Mouse (Mus musculus): ENCODE measurements around the gene Myo10. TPM values are rescaled to one million over a fixed set of nuclear protein-coding genes. Genes with fewer than 3 reads are reported as not detected.

Myo10 gene
- total RNA-seq, 2 experiments from 2014 or later, result 71.0 to 72.9 TPM

DNA sequence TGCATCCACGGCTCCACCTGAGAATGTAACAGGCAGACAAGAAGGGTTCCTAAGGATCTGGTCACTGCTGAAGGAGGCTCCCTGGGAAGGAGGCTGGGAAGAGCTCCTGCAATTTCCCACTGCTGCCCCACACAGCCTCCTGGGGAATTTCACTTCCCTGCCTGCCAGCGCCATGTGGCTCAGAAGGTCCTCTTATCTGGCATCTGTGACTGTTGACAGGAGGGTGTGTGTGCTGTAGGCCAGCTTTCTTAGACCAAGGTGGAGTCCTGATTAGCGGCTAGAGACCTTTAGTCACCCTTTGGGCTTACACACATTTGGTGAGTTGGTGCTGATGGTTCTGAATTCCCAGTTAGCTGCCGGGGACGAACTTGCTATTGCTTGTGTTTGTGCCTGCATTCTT is 28.0 kb downstream of the Myo10 start:
- DNase-seq (ENCODE audit: low spot score in 2 of 2), result no peak

DNA sequence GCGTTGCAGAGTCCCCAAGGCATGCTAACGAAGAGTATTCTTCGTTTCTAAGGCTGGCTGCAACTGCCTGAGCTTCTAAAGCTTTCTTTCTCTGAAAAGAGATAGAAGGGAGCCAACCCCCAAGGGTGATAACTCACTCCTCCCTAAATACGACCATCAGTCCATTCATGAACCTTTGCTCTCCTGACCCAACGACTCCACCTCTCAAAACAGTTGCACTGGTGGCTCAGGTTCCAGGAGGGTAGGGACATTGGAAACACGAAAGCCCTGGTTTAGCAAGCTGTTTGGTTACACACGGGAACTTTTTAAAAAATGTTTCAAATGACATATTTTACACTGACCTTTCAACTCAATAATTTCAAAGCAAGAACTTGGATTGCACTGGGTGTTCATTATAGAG is 29.5 kb downstream of the Myo10 start:
- no peak for DNase-seq (ENCODE audit: low spot score in 2 of 2)

DNA sequence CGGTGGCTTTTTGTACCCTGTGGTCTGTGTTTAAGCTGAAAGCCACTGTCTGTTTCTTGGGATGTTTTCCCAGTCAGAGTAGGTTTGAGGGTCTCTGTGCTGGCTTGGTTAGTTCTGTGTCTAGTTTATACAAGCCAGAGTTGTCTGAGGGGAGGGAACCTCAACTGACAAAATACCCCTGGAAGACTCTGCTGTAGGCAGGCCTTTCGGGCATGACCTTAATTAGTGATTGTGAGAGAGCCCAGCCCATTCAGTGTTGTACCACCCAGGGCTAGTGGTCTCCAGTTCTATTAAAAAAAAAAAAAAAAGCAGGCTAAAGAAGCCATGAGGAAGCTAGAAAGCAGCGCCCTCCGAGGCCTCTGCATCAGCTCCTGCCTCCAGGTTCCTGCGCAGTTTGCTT is 30.0 kb downstream of the Myo10 start:
- DNase-seq (ENCODE audit: low spot score in 2 of 2), result no peak

DNA sequence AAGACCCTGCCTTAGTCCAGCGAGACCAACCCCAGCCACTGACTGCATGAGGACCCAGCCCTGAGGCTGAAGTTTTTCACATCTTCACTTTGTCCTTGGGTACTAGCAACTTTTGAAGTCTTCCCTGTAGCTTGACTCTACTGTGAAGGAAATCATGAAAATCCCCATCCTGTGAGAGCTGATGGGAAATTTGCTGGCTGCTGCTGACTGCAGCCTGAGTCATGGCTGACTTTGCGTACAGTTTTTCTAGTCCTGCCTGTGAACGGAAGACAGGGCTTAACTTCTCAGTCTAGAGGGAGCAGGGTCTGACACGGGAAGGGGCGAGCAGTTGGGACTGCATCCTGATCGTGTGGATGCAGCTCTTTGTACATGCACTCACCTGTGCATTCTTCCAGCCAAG is 30.6 kb downstream of the Myo10 start:
- DNase-seq (ENCODE audit: low spot score in 2 of 2), result no peak

DNA sequence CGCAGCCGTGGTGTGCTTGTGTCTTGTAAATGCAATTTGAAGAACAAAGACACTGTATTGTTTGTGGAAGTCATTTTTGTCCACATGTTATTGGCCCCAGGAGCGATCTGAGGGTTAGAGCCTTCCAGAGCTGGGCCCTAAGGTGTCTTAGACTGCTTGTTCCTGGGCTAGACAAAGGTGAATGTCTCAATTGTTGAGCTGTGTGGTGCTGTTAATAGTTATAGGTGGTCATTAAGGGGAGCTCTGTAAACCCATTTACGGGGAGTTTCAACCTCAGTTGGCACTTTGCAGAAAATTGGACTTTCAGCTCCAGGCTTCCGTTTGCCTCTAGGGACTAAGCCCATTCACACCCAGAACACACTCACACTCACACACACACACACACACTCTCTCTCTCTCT is 31.4 kb downstream of the Myo10 start:
- no peak for DNase-seq (ENCODE audit: low spot score in 2 of 2)

DNA sequence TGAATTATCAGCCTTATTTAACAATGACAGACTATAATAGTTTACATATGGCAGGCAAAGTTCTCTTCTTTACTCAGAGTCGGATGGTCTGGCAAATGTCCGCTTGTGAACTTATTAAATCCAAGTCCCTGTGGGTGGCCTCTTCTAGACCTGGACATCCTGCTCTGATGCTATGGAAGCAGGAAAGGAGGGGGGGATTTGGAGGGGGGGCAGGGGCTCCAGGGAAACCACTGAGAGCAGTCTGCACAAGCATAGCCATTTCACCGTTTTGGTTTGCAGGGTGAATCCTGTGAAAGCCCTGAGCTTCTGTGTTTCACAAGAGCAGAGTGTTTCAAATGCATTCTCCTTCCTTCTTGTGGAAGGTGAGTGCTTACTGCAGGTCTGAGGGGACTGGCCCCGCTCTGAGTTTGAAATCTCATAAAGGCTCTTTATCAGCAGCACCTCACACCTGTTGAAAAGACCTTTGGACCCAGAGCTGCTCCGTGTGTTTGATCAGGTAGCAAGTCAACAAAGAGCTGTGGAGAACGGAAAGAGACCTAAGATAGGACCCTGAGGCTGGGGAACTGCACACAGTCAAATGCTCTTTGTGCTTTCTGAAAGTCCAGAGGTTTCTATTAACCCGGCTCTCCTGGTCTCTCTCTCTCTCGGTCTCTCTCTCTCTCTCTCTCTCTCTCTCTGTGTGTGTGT is 40.7 kb downstream of the Myo10 start:
- no peak for DNase-seq (ENCODE audit: low spot score in 2 of 2)

DNA sequence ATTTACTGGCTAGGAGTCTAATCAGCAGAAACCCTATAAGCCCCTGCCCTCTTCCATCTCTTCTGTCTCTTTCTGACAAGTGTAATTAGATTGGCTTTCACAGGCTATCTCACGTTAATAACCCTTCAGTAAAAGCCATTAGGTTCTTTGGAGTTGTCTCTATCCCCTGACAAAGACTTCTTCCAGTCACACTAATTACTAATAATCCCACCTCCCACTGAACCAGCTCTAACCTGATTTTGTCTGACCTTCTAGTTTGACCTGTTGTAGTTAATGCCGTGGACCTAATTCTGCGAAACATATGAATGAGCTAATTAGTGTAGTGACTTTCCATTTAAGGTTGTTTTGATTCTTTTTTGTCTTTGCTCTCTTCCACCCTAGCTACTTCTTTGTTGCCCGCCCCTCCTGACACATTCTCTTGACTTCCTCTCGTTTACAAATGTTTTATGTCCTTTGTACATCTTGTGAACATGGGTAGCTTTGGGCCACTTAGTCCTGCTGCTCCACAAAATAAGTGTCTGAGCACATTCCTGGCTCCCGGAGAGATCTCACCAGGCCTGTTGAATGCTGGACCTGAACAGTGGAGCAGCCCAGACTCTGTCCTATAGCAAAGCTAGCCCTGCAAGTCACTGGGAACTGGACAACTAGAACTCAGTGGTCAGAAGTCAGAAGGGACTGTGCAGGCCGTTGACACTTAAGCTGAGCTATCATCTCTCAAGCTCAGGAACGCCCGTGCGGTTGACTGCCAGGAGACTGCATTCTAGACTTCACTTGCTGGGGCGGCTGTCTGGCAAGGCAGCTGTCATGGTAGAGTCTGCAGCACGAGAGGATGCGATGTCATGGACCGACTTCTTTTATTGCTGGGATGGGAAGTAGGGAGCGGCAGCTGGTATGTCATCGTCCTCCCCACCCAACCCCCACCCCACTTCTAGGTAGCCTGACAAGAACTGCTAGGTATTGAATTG is 47.2 kb downstream of the Myo10 start:
- DNase-seq (ENCODE audit: low spot score in 2 of 2), result no peak

DNA sequence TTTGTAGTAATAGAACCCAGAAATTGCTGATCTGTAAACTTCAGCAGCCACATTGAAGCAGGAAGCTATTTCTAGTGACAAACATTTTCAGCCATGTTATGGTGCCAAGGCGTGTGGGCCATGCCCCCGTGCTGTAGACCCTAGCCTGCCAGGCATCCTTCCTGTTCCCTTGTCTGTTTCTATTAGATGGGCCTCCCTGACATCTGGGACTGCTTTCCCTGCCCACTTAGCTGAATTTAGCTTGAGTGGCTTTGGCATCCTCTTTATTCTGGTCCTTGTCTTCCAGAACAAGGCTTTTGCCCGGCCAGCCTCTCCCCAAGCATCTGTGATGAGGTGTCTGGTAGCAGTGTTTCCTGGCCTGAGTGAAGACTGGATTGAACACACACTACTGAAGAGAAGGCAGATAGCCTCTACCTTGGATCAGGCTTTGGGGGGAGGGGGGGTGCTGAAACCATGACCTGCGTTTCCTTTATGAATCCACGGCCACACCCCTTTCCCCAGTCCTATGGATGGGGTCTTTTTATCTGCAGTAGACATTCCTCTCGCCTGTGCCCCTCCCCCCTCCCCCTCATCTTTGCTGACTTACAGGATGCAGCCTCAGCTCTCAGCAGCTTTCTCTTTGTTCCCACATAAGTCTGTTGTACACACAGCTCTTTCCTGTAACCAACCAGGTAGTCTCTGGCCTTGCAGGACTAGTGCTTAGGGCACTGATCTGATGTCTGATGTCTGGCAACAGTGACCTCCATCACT is 51.1 kb downstream of the Myo10 start:
- DNase-seq (ENCODE audit: low spot score in 2 of 2), result no peak

DNA sequence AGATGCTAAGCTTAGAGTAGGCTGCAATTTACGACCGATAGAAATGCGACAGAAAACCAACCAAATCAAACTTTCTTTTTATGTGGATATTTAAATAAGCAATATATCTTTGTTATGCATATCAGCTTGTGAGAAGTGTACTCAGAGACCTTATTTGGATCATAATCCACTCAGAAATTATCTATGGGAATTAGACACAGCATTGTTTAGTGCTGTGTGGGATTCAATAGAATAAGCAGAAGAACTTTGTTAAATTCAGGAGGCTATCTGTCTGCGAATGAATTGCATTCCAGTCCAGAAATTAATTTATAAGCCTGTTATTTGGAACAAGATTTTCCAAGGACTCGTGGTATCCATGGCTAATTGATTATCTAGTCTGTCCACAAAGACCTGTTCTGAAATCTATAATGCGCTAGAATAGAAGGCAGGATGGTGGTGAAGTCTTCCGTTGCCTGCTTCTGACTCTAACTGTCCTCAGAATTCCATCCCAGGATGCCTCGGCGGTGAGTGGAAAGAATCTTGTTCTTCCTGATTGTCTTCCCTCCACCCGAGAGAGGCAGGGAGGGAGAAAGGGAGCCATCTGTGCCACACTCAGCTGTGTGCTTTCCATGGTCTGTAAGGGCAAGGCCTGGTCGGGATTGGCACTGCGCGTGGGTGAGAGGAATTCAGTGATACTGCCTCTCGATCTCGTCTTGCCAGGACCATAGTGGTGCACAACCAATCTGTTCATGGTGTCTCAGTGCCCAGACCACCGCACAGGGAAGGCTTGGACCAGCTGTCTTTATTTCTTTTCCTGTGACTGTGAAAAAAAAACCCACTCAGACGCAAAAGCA is 52.0 kb downstream of the Myo10 start:
- DNase-seq (ENCODE audit: low spot score in 2 of 2), result no peak

DNA sequence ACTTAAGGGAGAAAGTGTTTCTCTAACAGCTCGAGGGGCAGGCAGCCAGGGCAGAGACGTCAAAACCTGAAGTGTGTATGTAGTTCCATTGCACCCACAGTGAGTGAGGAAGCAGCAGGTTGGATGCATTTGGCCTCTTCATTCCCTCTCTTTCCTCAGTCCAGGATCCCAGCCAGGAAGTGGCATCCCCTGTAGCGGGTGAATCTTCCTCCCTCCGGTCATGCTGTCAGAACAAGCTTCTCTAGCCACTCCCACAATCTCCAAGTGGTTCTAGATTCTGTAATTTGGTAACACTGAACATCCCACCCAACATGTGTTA is 52.6 kb downstream of the Myo10 start:
- DNase-seq (ENCODE audit: low spot score in 2 of 2), result no peak

DNA sequence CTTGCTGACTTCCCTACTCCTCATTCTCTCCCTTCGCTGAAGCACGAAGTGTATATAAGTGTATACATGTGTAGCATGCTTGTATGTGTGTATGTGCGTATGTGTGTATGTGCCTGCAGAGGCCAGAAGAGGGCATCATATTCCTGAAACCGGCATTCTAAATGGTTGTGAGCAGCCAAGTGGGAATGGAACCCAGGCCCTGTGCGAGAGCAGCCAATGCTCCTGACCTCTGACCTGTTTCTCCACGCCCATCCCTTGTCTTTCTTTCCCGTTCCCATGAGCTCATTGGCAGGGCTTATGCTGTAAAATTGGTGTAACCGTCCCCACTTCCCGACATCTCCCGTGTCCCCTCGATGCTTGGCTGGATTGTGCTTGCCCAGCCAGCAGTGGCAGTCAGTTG is 53.0 kb downstream of the Myo10 start:
- DNase-seq (ENCODE audit: low spot score in 2 of 2), result no peak

DNA sequence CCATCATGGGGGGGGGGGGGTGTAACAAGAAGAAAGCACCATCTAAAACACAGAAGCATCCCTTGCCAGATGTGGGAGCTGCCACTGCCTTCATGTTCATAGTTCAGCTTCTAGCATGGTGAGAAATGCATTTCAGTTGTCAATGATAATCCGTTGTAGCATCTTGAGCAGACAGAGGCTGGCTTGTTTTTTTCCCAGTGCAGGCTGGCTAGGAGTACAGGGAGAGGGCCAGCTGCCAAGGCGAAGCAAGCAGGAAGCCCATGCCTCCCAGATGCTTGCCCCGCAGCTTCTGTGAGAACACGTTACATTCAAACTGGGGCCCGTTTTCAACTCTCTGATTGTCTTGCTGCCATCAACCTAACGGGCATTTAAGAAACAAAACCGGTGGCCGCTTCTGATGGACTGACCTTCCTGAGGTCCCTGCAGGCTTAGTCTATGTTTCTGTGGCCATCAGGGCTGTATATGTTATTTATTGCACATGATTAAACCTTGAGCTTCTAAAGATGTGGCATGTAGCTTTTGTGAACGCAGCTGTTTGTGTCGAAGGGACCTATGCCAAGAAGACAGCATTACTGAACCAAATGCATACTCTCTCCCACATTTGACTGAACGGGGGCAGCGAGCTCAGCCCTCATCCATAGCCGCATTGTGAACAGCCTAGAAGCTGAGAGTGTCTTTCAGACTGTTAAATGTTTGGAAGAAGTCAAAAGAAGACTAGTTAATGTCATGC is 53.9 kb downstream of the Myo10 start:
- DNase-seq (ENCODE audit: low spot score in 2 of 2), result no peak

DNA sequence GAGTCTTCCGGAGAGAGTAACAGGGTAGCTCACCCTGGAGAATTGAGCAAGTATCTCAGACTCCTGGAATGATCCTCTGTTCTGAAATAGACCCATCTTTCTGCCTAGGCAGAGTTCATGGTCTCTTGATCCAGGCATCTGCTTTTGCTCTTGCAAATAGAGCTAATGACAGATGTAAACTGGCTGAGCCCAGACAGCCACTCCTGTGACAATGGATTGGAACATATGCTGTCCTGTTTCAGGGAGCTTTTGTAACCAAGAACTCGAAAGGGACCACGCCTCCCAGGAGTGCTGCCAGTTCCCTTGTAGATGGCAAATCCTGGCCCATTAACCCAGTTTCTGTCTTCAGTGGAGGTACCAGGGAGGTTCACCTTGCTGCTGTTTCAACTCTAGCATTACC is 56.8 kb downstream of the Myo10 start:
- DNase-seq (ENCODE audit: low spot score in 2 of 2), result no peak

DNA sequence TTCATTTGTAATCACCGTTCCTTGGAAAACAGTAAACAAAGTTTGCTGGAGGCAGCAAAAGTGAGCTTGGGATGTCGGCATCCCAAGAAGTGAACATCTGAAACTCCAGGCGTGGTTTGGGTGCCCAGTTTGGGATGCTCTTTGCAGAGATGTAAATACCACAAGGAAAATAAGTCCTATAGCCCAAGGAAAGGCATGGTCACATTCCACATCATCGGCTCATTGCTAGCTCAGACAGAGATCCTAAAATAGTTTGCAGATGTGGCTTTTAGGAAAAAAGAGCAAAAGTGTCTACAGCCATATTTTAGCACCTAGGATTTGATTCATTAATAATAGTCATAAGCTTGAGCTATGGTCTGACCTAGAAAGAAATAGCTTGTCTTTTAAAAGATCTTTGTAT is 57.3 kb downstream of the Myo10 start:
- DNase-seq (ENCODE audit: low spot score in 2 of 2), result no peak

DNA sequence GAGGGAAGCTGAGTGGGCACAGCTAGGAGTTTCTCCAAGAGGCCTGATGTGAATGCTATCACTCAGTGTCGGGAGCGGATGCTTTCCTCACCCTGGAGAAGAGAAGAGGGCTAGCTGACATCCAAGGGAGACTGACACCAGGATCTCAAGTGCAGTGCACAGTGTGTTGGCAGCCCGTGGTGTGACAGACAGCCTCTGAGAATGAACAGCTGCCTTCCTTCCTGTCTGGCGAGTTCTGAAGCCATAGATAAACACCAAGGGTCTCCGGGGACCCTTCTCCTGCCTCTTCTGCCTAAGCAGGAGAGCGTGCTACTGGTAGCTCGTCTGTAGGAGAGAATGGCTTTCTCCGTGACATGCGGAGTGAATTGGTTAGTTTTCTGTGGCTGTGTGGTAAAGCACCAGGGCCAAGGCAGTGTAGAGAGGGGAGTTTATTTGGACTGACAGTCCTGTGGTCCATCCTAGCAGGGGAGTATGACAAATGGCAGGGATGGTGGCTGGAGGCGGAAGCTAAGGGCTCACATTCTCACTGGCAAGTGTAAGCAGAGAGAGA is 58.0 kb downstream of the Myo10 start:
- DNase-seq (ENCODE audit: low spot score in 2 of 2), result no peak

DNA sequence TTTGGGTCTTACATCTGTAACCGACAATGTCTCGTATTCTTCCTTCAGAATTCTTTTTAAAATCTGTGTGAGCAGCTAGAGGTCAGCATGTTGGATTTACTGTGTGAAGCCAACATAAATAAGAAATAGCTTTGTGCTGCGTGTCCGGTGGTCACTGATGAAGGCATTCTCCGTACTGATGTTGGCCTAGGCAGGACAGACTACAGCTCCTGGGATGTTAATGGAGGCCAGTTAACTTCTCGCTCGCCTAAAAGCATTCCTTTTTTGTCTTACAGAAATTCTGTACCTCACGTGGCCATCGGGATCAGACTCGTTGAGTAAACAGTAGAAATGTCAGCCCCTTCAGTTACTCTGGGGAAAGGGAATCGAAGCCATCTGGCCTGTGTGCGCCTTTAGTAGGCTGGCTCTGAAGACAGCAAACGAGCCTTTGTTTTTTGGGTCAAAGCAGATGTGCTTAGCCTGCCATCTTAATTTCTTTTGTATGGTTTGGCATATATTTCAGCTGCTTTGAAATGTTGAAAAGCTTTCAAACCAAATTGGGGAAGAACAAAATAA is 60.7 kb downstream of the Myo10 start:
- DNase-seq (ENCODE audit: low spot score in 2 of 2), result no peak

DNA sequence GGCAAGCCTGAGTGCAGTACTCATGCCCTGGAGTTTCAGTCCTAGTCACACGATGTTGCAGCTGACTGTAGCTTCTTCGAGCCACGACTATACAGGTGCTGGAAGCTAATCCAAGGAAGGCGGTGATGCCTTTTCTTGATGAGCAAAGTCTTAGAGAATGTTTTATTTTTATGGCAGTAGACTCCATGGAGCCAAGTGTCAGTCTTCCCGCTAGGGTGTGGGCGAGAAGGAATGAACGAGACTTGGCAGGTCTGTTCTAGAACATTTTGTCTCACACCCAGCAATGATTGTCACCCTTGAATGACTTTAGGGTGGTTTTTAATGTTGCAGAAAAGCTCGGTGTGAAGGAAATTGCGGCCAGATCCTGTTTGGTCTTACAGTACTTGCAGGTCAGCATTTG is 62.9 kb downstream of the Myo10 start:
- no peak for DNase-seq (ENCODE audit: low spot score in 2 of 2)

DNA sequence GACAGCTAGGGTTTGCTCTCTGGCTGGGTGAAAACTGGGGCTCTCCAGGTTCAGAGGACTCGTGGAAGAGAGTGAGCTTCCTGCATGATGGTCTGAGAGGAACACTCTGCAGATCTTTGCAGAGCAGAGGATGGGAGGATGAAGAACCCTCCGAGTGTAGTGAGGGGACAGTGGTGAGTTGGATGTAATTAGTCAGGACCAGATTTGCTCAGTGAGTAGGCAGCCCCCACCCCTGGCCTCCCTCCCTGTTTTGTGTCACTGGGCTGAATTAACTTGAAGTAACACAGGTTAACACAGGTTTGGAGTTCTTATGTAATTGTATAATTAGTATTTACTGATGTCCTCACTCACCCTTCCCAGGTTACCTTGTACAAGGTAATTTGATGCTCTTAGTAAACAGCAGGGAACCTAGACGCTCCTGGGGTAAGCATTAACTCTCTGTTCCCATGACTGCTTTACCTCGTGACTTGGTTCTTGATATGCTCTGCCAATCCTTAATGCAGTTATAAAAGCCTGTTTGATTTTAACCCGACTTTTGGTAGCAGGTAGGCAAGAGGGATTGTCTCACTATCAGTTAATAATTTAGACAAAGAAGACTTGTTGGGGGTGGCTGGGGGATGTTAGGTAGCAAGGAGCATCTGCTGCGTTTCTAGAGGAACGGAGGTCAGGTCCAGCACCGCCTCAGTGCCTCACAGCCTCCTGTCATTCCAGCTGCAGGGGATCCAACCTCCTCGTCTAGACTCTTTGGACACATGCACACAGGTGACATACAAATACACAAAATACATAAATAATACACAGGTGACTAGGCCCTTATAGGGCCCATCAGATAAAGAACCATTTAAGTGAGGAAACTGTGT is 66.3 kb downstream of the Myo10 start:
- no peak for DNase-seq (ENCODE audit: low spot score in 2 of 2)

DNA sequence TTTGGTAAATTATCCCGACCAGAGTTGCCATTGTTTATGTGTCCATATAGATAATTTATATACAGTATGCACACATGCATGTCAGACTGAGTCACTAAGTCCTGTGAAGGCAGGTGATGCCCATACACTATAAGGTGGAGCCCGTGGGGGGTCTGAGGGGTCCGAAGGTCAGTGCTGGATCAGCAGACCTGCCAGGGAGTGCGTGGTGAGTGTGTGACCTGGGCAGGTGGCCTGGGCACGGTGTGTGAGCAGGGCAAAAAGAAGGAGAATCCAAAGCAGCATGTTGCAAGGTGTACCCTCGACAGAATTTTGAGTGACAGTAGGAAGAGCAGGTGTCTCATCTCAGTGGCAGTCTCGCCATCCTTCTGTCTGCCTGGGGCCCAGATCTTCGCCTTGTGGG is 67.2 kb downstream of the Myo10 start:
- no peak for DNase-seq (ENCODE audit: low spot score in 2 of 2)

Data from gastrocnemius, postnatal 4 days (tissue).